Mouse (Mus musculus): ENCODE results near the gene Cttnbp2nl. TPM values are rescaled to one million over a fixed set of nuclear protein-coding genes. Genes with fewer than 3 reads are reported as not detected.

The Cttnbp2nl gene
- polyA plus RNA-seq, 1 experiment from 2014 or later, result 47.1 TPM

GRCm38 (mm10) chr3:105008070-105008469, 44.9 kb downstream of the Cttnbp2nl start:
- Histone ChIP-seq H3K27ac (no peak overlapping the region), H3K9ac (no peak overlapping the region), H3K4me1 (replicated peaks; ENCODE audit: control insufficient read depth, insufficient read depth, low read length) (no peaks in the 10 kb centered on the region; the same call in 1 of the 2 replicates), H3K27me3 (ENCODE audit: control insufficient read depth, insufficient read depth, low read length) (no peaks in the 10 kb centered on the region), H3K9me3 (ENCODE audit: control insufficient read depth, low read length) (no peaks in the 10 kb centered on the region), H3K4me3 (replicated peaks; ENCODE audit: low read length) (no peak overlapping the region), H3K36me3 (replicated peaks; ENCODE audit: control insufficient read depth, insufficient read depth) (peaks cover 86% of the 10 kb centered on the region), H3K4me2 (replicated peaks) (no peak overlapping the region)
- DNase-seq (ENCODE audit: low spot score), result no peak
- ATAC-seq (ENCODE audit: low FRiP score), result no peak
- 87% methylated on average over 9 of the region's 9 CpGs for WGBS

GRCm38 (mm10) chr3:105006101-105006500, 46.8 kb downstream of the Cttnbp2nl start:
- H3K36me3 ChIP-seq (replicated peaks; ENCODE audit: control insufficient read depth, insufficient read depth), result peaks cover 96% of the 10 kb centered on the region

GRCm38 (mm10) chr3:105005561-105006065, 47.3 kb downstream of the Cttnbp2nl start:
- H3K4me2 ChIP-seq (replicated peaks), result no peak overlapping the region
- no peak overlapping the region for H3K9ac ChIP-seq
- no peak for ATAC-seq (ENCODE audit: low FRiP score)
- H3K4me3 ChIP-seq (replicated peaks; ENCODE audit: low read length), result no peak overlapping the region
- DNase-seq (ENCODE audit: low spot score), result no peak
- H3K36me3 ChIP-seq (replicated peaks; ENCODE audit: control insufficient read depth, insufficient read depth), result peaks cover 94% of the 10 kb centered on the region
- no peaks in the 10 kb centered on the region for H3K9me3 ChIP-seq (ENCODE audit: control insufficient read depth, low read length)
- 94% methylated on average over 20 of the region's 20 CpGs for WGBS
- no peak overlapping the region for H3K27ac ChIP-seq
- no peaks in the 10 kb centered on the region for H3K27me3 ChIP-seq (ENCODE audit: control insufficient read depth, insufficient read depth, low read length)
- H3K4me1 ChIP-seq (replicated peaks; ENCODE audit: control insufficient read depth, insufficient read depth, low read length), result no peaks in the 10 kb centered on the region; the same call in 1 of the 2 replicates

More at GRCm38 (mm10) chr3:105006101-105006500, 46.8 kb downstream of the Cttnbp2nl start:
- no peak overlapping the region for H3K4me2 ChIP-seq (replicated peaks)
- H3K9me3 ChIP-seq (ENCODE audit: control insufficient read depth, low read length), result no peaks in the 10 kb centered on the region
- WGBS, result 90% methylated on average over 6 of the region's 6 CpGs
- ATAC-seq (ENCODE audit: low FRiP score) (no peak), DNase-seq (ENCODE audit: low spot score) (no peak)
- no peak overlapping the region for H3K4me3 ChIP-seq (replicated peaks; ENCODE audit: low read length)
- H3K27ac ChIP-seq, result no peak overlapping the region
- no peak overlapping the region for H3K9ac ChIP-seq
- H3K4me1 ChIP-seq (replicated peaks; ENCODE audit: control insufficient read depth, insufficient read depth, low read length), result no peaks in the 10 kb centered on the region; the same call in 1 of the 2 replicates
- H3K27me3 ChIP-seq (ENCODE audit: control insufficient read depth, insufficient read depth, low read length), result no peaks in the 10 kb centered on the region

GRCm38 (mm10) chr3:105005011-105005410, 47.9 kb downstream of the Cttnbp2nl start:
- WGBS, result 95% methylated on average over 10 of the region's 10 CpGs
- Histone ChIP-seq H3K27ac (no peak overlapping the region; the same call in 1 of the 2 replicates), H3K36me3 (replicated peaks; ENCODE audit: control insufficient read depth, insufficient read depth) (peaks cover 90% of the 10 kb centered on the region)

GRCm38 (mm10) chr3:105003960-105004463, 48.9 kb downstream of the Cttnbp2nl start:
- DNase-seq (ENCODE audit: low spot score) (no peak), ATAC-seq (ENCODE audit: low FRiP score) (peak; percentile 55; the same call in 1 of the 2 replicates)
- Histone ChIP-seq H3K4me1 (replicated peaks; ENCODE audit: control insufficient read depth, insufficient read depth, low read length) (no peaks in the 10 kb centered on the region; the same call in 1 of the 2 replicates), H3K9me3 (ENCODE audit: control insufficient read depth, low read length) (no peaks in the 10 kb centered on the region), H3K9ac (no peak overlapping the region), H3K27me3 (ENCODE audit: control insufficient read depth, insufficient read depth, low read length) (no peaks in the 10 kb centered on the region), H3K36me3 (replicated peaks; ENCODE audit: control insufficient read depth, insufficient read depth) (peaks cover 90% of the 10 kb centered on the region), H3K27ac (no peak overlapping the region; the same call in 1 of the 2 replicates), H3K4me3 (replicated peaks; ENCODE audit: low read length) (no peak overlapping the region), H3K4me2 (replicated peaks) (no peak overlapping the region)
- 73% methylated on average over 14 of the region's 14 CpGs for whole genome bisulfite sequencing

More at GRCm38 (mm10) chr3:105005011-105005410, 47.9 kb downstream of the Cttnbp2nl start:
- Histone ChIP-seq H3K4me3 (replicated peaks; ENCODE audit: low read length) (no peak overlapping the region), H3K27me3 (ENCODE audit: control insufficient read depth, insufficient read depth, low read length) (no peaks in the 10 kb centered on the region), H3K9ac (no peak overlapping the region), H3K9me3 (ENCODE audit: control insufficient read depth, low read length) (no peaks in the 10 kb centered on the region), H3K4me1 (replicated peaks; ENCODE audit: control insufficient read depth, insufficient read depth, low read length) (no peaks in the 10 kb centered on the region; the same call in 1 of the 2 replicates), H3K4me2 (replicated peaks) (no peak overlapping the region)
- DNase-seq (ENCODE audit: low spot score) (no peak), ATAC-seq (ENCODE audit: low FRiP score) (no peak)

GRCm38 (mm10) chr3:105001374-105001773, 51.6 kb downstream of the Cttnbp2nl start:
- Histone ChIP-seq H3K27me3 (ENCODE audit: control insufficient read depth, insufficient read depth, low read length) (no peaks in the 10 kb centered on the region), H3K36me3 (replicated peaks; ENCODE audit: control insufficient read depth, insufficient read depth) (peaks cover 67% of the 10 kb centered on the region), H3K27ac (no peak overlapping the region), H3K9ac (no peak overlapping the region), H3K9me3 (ENCODE audit: control insufficient read depth, low read length) (no peaks in the 10 kb centered on the region), H3K4me1 (replicated peaks; ENCODE audit: control insufficient read depth, insufficient read depth, low read length) (peaks cover 4% of the 10 kb centered on the region; the same call in 1 of the 2 replicates), H3K4me3 (replicated peaks; ENCODE audit: low read length) (no peak overlapping the region), H3K4me2 (replicated peaks) (no peak overlapping the region)
- DNase-seq (ENCODE audit: low spot score) (no peak), ATAC-seq (ENCODE audit: low FRiP score) (no peak)
- WGBS, result 66% methylated on average over 6 of the region's 6 CpGs

- WGBS, result 85% methylated on average over 8 of the region's 8 CpGs
- no peaks in the 10 kb centered on the region for H3K27me3 ChIP-seq (ENCODE audit: control insufficient read depth, insufficient read depth, low read length)
- H3K4me1 ChIP-seq (replicated peaks; ENCODE audit: control insufficient read depth, insufficient read depth, low read length), result peaks cover 4% of the 10 kb centered on the region; the same call in 1 of the 2 replicates
- H3K9ac ChIP-seq, result no peak overlapping the region
- peaks cover 59% of the 10 kb centered on the region for H3K36me3 ChIP-seq (replicated peaks; ENCODE audit: control insufficient read depth, insufficient read depth)
- no peaks in the 10 kb centered on the region for H3K9me3 ChIP-seq (ENCODE audit: control insufficient read depth, low read length)
- H3K4me3 ChIP-seq (replicated peaks; ENCODE audit: low read length), result no peak overlapping the region
- no peak overlapping the region for H3K27ac ChIP-seq
- H3K4me2 ChIP-seq (replicated peaks), result no peak overlapping the region
- DNase-seq (ENCODE audit: low spot score), result no peak
- ATAC-seq (ENCODE audit: low FRiP score), result no peak
Observed at GRCm38 (mm10) chr3:105000561-105000960, 52.4 kb downstream of the Cttnbp2nl start.

- H3K4me2 ChIP-seq (replicated peaks), result no peak overlapping the region
- ATAC-seq (ENCODE audit: low FRiP score) (no peak), DNase-seq (ENCODE audit: low spot score) (no peak)
- peaks cover 29% of the 10 kb centered on the region; the same call in 1 of the 2 replicates for H3K36me3 ChIP-seq (replicated peaks; ENCODE audit: control insufficient read depth, insufficient read depth)
- H3K27me3 ChIP-seq (ENCODE audit: control insufficient read depth, insufficient read depth, low read length), result no peaks in the 10 kb centered on the region
- 31% methylated on average over 6 of the region's 6 CpGs for WGBS
- peak overlapping the region; percentile 43; the same call in 1 of the 2 replicates for H3K27ac ChIP-seq
- no peak overlapping the region for H3K9ac ChIP-seq
- H3K4me1 ChIP-seq (replicated peaks; ENCODE audit: control insufficient read depth, insufficient read depth, low read length), result 0 out of 2 replicates have a peak, but pooled peaks cover 12% of the 10 kb centered on the region
- H3K4me3 ChIP-seq (replicated peaks; ENCODE audit: low read length), result no peak overlapping the region
- no peaks in the 10 kb centered on the region for H3K9me3 ChIP-seq (ENCODE audit: control insufficient read depth, low read length)
Observed at GRCm38 (mm10) chr3:104997563-104997962, 55.4 kb downstream of the Cttnbp2nl start.

- WGBS, result 90% methylated on average over 7 of the region's 7 CpGs
- H3K9ac ChIP-seq, result no peak overlapping the region
- no peak overlapping the region for H3K4me2 ChIP-seq (replicated peaks)
- no peak overlapping the region for H3K27ac ChIP-seq
- peaks cover 12% of the 10 kb centered on the region; the same call in 1 of the 2 replicates for H3K36me3 ChIP-seq (replicated peaks; ENCODE audit: control insufficient read depth, insufficient read depth)
- no peak overlapping the region for H3K4me3 ChIP-seq (replicated peaks; ENCODE audit: low read length)
- no peaks in the 10 kb centered on the region for H3K9me3 ChIP-seq (ENCODE audit: control insufficient read depth, low read length)
- no peak for DNase-seq (ENCODE audit: low spot score)
- H3K4me1 ChIP-seq (replicated peaks; ENCODE audit: control insufficient read depth, insufficient read depth, low read length), result 0 out of 2 replicates have a peak, but pooled peaks cover 12% of the 10 kb centered on the region
- ATAC-seq (ENCODE audit: low FRiP score), result no peak
- no peaks in the 10 kb centered on the region for H3K27me3 ChIP-seq (ENCODE audit: control insufficient read depth, insufficient read depth, low read length)
Observed at GRCm38 (mm10) chr3:104995707-104996106, 57.2 kb downstream of the Cttnbp2nl start.
